Mouse (Mus musculus): Measurements from ENCODE around the gene Akt1s1.

Gene Akt1s1

GRCm38 (mm10) chr7:44848561-44849415 lies at the start of gene Akt1s1, which contains the start of gene Tbc1d17:
Akt1s1 (plus strand) TSS chr7:44848991.
Tbc1d17 (minus strand) TSS chr7:44849079.
- peak; percentile 97 to 99 for DNase-seq (ENCODE audit: low spot score in 2 of 2)

GRCm38 (mm10) chr7:44808927-44809326 lies 39.9 kb upstream of the Akt1s1 start:
- DNase-seq (ENCODE audit: low spot score in 2 of 2) = no peak

- no peak for DNase-seq (ENCODE audit: low spot score in 2 of 2)
These were observed 39.3 kb upstream of the Akt1s1 start for GRCm38 (mm10) chr7:44809466-44809865.

- DNase-seq (ENCODE audit: low spot score in 2 of 2) = no peak
These were observed 38.4 kb upstream of the Akt1s1 start for GRCm38 (mm10) chr7:44810365-44810764.

GRCm38 (mm10) chr7:44810819-44811557 lies 37.8 kb upstream of the Akt1s1 start:
- no peak for DNase-seq (ENCODE audit: low spot score in 2 of 2)

- no peak for DNase-seq (ENCODE audit: low spot score in 2 of 2)
These were observed 36.0 kb upstream of the Akt1s1 start for GRCm38 (mm10) chr7:44812651-44813325.

GRCm38 (mm10) chr7:44813985-44814384 lies 34.8 kb upstream of the Akt1s1 start:
- no peak for DNase-seq (ENCODE audit: low spot score in 2 of 2)

- no peak for DNase-seq (ENCODE audit: low spot score in 2 of 2)
These were observed 34.4 kb upstream of the Akt1s1 start for GRCm38 (mm10) chr7:44814423-44814822.

- no peak for DNase-seq (ENCODE audit: low spot score in 2 of 2)
These were observed 33.7 kb upstream of the Akt1s1 start for GRCm38 (mm10) chr7:44814952-44815553.

GRCm38 (mm10) chr7:44815721-44816469 lies 32.9 kb upstream of the Akt1s1 start, which contains the start of the genes Nup62 and Il4i1:
Nup62 (plus strand) TSS chr7:44816088.
Il4i1 (plus strand) TSS chr7:44816387.
- peak; percentile 97 to 98 for DNase-seq (ENCODE audit: low spot score in 2 of 2)

- DNase-seq (ENCODE audit: low spot score in 2 of 2) = peak in 1 of 2 experiments; percentile 63
These were observed 32.2 kb upstream of the Akt1s1 start, which contains the start of gene Atf5 for GRCm38 (mm10) chr7:44816470-44817021. Atf5 (minus strand) TSS chr7:44816658.

GRCm38 (mm10) chr7:44817441-44817840 lies 31.4 kb upstream of the Akt1s1 start:
- no peak for DNase-seq (ENCODE audit: low spot score in 2 of 2)

- DNase-seq (ENCODE audit: low spot score in 2 of 2) = no peak
These were observed 30.6 kb upstream of the Akt1s1 start for GRCm38 (mm10) chr7:44818164-44818563.

GRCm38 (mm10) chr7:44818751-44819235 lies 30.0 kb upstream of the Akt1s1 start:
- DNase-seq (ENCODE audit: low spot score in 2 of 2) = peak; percentile 42 to 67

GRCm38 (mm10) chr7:44819391-44819790 lies 29.4 kb upstream of the Akt1s1 start:
- no peak for DNase-seq (ENCODE audit: low spot score in 2 of 2)

- DNase-seq (ENCODE audit: low spot score in 2 of 2) = no peak
These were observed 28.9 kb upstream of the Akt1s1 start for GRCm38 (mm10) chr7:44819863-44820262.

- no peak for DNase-seq (ENCODE audit: low spot score in 2 of 2)
These were observed 28.3 kb upstream of the Akt1s1 start for GRCm38 (mm10) chr7:44820525-44820924.

GRCm38 (mm10) chr7:44821666-44822448 lies 26.9 kb upstream of the Akt1s1 start:
- no peak for DNase-seq (ENCODE audit: low spot score in 2 of 2)

GRCm38 (mm10) chr7:44823409-44823808 lies 25.4 kb upstream of the Akt1s1 start:
- no peak for DNase-seq (ENCODE audit: low spot score in 2 of 2)

Measured in urinary bladder, postnatal 36 days (tissue).